Mouse (Mus musculus) liver, embryonic 14.5 days (tissue): ENCODE measurements at regions not wholly inside any gene's neighbourhood (a gene's known extent, or its start where the extent isn't known, plus 50 kb on each side); places are given as distances from the start of the nearest gene placed in this dataset.

Experiments
- CTCF ChIP-seq: IDR thresholded peaks from 2 replicates; pipeline ENCODE4 v1.5.1; 2016; ENCODE audit warnings: antibody characterized with exemption, low read depth, control low read depth
- EP300 ChIP-seq: IDR thresholded peaks from 2 replicates; pipeline ENCODE4 v1.6.1; 2016; ENCODE audit warnings: antibody characterized with exemption, low read depth

GRCm38 (mm10) chr5:51730241-51730640, 162.7 kb upstream of the Ppargc1a start:
- TF ChIP-seq CTCF: no peak
- no peak for TF ChIP-seq EP300
